Mouse (Mus musculus) heart, postnatal 0 days (tissue): ENCODE measurements around the gene 2310057N15Rik. TPM values are rescaled to one million over a fixed set of nuclear protein-coding genes. Genes with fewer than 3 reads are reported as not detected.
A peak's percentile ranks its signal among the peaks of the same experiment; 100 is the strongest.

Source experiments
- ATAC-seq: fragments of 200-750 bp; cut with Nextera tagmentation; 2 replicates; pipeline ENCODE4 v1.8.0; 2017; ENCODE audit warnings: low read depth, moderate number of reproducible peaks, moderate library complexity; ENCODE audit not compliant: insufficient read depth
- DNase-seq: peaks from one replicate; pipeline ENCODE4 v3.0.0-alpha.2; 2016; ENCODE audit warnings: low spot score
- H3K27ac ChIP-seq: fragments of 300-500 bp; sonication (generic); 2 replicates; pipeline ENCODE4 v1.5.1; 2014; ENCODE audit warnings: low read depth, mild to moderate bottlenecking
- H3K27me3 ChIP-seq: fragments of 300-500 bp; sonication (generic); 2 replicates; pipeline ENCODE4 v1.6.1; 2014; ENCODE audit warnings: low read length, mixed read lengths; ENCODE audit not compliant: control insufficient read depth, insufficient read depth
- H3K36me3 ChIP-seq: fragments of 300-500 bp; sonication (generic); replicated peaks from 2 replicates; pipeline ENCODE4 v1.6.1; 2014; ENCODE audit warnings: low read length, mixed read lengths; ENCODE audit not compliant: control insufficient read depth, insufficient read depth
- H3K4me1 ChIP-seq: fragments of 300-500 bp; sonication (generic); 2 replicates; pipeline ENCODE4 v1.6.1; 2014; ENCODE audit warnings: antibody characterized with exemption; ENCODE audit not compliant: control insufficient read depth, insufficient read depth
- H3K4me2 ChIP-seq: fragments of 300-500 bp; sonication (generic); 2 replicates; pipeline ENCODE4 v1.6.1; 2014; ENCODE audit warnings: low read depth, mild to moderate bottlenecking, low read length, moderate library complexity
- H3K4me3 ChIP-seq: fragments of 300-500 bp; sonication (generic); 2 replicates; pipeline ENCODE4 v1.5.1; 2014; ENCODE audit warnings: low read depth, low read length
- H3K9ac ChIP-seq: fragments of 300-500 bp; sonication (generic); replicated peaks from 2 replicates; pipeline ENCODE4 v1.6.1; 2014; ENCODE audit warnings: low read depth, low read length, mixed read lengths
- H3K9me3 ChIP-seq: fragments of 300-500 bp; sonication (generic); replicated peaks from 2 replicates; pipeline ENCODE4 v1.6.1; 2016; ENCODE audit warnings: low read length; ENCODE audit not compliant: control insufficient read depth
- CTCF ChIP-seq: IDR thresholded peaks from 2 replicates; pipeline ENCODE4 v1.5.1; 2016; ENCODE audit warnings: antibody characterized with exemption, control low read depth, low read depth
- EP300 ChIP-seq: IDR thresholded peaks from 2 replicates; pipeline ENCODE4 v1.6.1; 2016; ENCODE audit warnings: antibody characterized with exemption, low read depth
- WGBS: fragments of 180-500 bp; shearing (Covaris S2); extraction: QIAGEN DNeasy Blood & Tissue Kit; methylation state at CpG from one replicate; pipeline ENCODE4 v1.1.7; 2014; 5-methylcytosine and 5-hydroxymethylcytosine counted together
- polyA plus RNA-seq: library from polyadenylated mRNA; unstranded; fragments of >200 nt; fragmentation: Nextera tagmentation; extraction: Ambion mirVana; gene quantifications from 2 replicates; pipeline ENCODE4 v1.2.1, GENCODE M21; 2015
- total RNA-seq: library from RNA; depleted of rRNA; stranded (reverse); fragments of >200 nt; gene quantifications from 2 replicates; pipeline ENCODE4 v1.2.3, GENCODE M21; 2014; ENCODE audit warnings: low replicate concordance; rRNA removed

The 2310057N15Rik gene
- total and polyA plus RNA-seq, 2 experiments from 2014 or later: not detected

- no peaks in the 10 kb centered on the region for H3K9me3 ChIP-seq
- H3K4me3 ChIP-seq: no peak overlapping the region
- TF ChIP-seq EP300 (no peak), CTCF (no peak)
- no peak overlapping the region for H3K9ac ChIP-seq
- WGBS: 45% methylated on average over 4 of the region's 4 CpGs
- no peaks in the 10 kb centered on the region for H3K4me1 ChIP-seq
- no peaks in the 10 kb centered on the region for H3K36me3 ChIP-seq
- no peaks in the 10 kb centered on the region for H3K27me3 ChIP-seq
- H3K4me2 ChIP-seq: no peak overlapping the region
- ATAC-seq: no peak
- H3K27ac ChIP-seq: no peak overlapping the region
- no peak for DNase-seq
Measured at GRCm38 (mm10) chr16:88747943-88748342, 26.1 kb downstream of the 2310057N15Rik start.

- ATAC-seq (no peak), DNase-seq (peak; percentile 7)
- WGBS: 55% methylated on average over 4 of the region's 4 CpGs
- Histone ChIP-seq H3K27me3 (no peaks in the 10 kb centered on the region), H3K36me3 (no peaks in the 10 kb centered on the region), H3K9ac (no peak overlapping the region), H3K4me1 (no peaks in the 10 kb centered on the region), H3K4me3 (no peak overlapping the region), H3K27ac (no peak overlapping the region), H3K4me2 (no peak overlapping the region), H3K9me3 (no peaks in the 10 kb centered on the region)
- 0 out of 2 replicates have a peak, but pooled peaks have one; percentile 35 for TF ChIP-seq EP300
- TF ChIP-seq CTCF: no peak
Measured at GRCm38 (mm10) chr16:88744750-88745340, 29.2 kb downstream of the 2310057N15Rik start.

GRCm38 (mm10) chr16:88735391-88735790, 38.6 kb downstream of the 2310057N15Rik start:
- no peak overlapping the region for H3K4me3 ChIP-seq
- H3K9ac ChIP-seq: no peak overlapping the region
- WGBS: 29% methylated on average over 2 of the region's 2 CpGs
- H3K4me1 ChIP-seq: no peaks in the 10 kb centered on the region
- H3K36me3 ChIP-seq: no peaks in the 10 kb centered on the region
- no peaks in the 10 kb centered on the region for H3K9me3 ChIP-seq
- no peak for TF ChIP-seq CTCF
- TF ChIP-seq EP300: no peak
- H3K27ac ChIP-seq: no peak overlapping the region
- no peaks in the 10 kb centered on the region for H3K27me3 ChIP-seq
- H3K4me2 ChIP-seq: no peak overlapping the region
- DNase-seq: no peak
- ATAC-seq: no peak

- H3K27me3 ChIP-seq: no peaks in the 10 kb centered on the region
- WGBS: 61% methylated on average over 4 of the region's 4 CpGs
Measured at GRCm38 (mm10) chr16:88728812-88729275, 45.2 kb downstream of the 2310057N15Rik start, which contains the start of gene Krtap13-1. TSS of gene Krtap13-1 (plus strand) at chr16:88728862.

More at GRCm38 (mm10) chr16:88728812-88729275, 45.2 kb downstream of the 2310057N15Rik start, which contains the start of gene Krtap13-1:
- ATAC-seq (no peak), DNase-seq (no peak)
- Histone ChIP-seq H3K4me3 (no peak within 1 kb of the TSS), H3K27ac (no peak within 1 kb of the TSS), H3K4me2 (no peak within 1 kb of the TSS), H3K9me3 (no peaks in the 10 kb centered on the region), H3K4me1 (no peaks in the 10 kb centered on the region), H3K9ac (no peak within 1 kb of the TSS), H3K36me3 (no peaks in the 10 kb centered on the region)
- no peak for TF ChIP-seq CTCF
- no peak for TF ChIP-seq EP300

Other genes starting within 250 kb of the 2310057N15Rik start
- gene Cldn8, start 211.0 kb downstream of the 2310057N15Rik start, total RNA-seq: 6.8 TPM in 1 of 2 replicates, not detected in the other
- 0.14 TPM in 1 of 2 replicates, not detected in the other for gene Cldn8, start 211.0 kb downstream of the 2310057N15Rik start, polyA plus RNA-seq
- not detected in 2 replicates for gene Krtap24-1, start 161.9 kb downstream of the 2310057N15Rik start, total RNA-seq
- gene Krtap24-1, start 161.9 kb downstream of the 2310057N15Rik start, polyA plus RNA-seq: not detected in 2 replicates
- not detected in 2 replicates for gene 2310079G19Rik, start 146.5 kb downstream of the 2310057N15Rik start, total RNA-seq
- gene 2310079G19Rik, start 146.5 kb downstream of the 2310057N15Rik start, polyA plus RNA-seq: not detected in 2 replicates
- not detected in 2 replicates for gene Krtap26-1, start 126.4 kb downstream of the 2310057N15Rik start, total RNA-seq
- gene Krtap26-1, start 126.4 kb downstream of the 2310057N15Rik start, polyA plus RNA-seq: not detected in 2 replicates
- not detected in 2 replicates for gene Krtap27-1, start 102.5 kb downstream of the 2310057N15Rik start, total RNA-seq
- not detected in 2 replicates for gene Krtap27-1, start 102.5 kb downstream of the 2310057N15Rik start, polyA plus RNA-seq
- gene 2310061N02Rik, start 66.2 kb downstream of the 2310057N15Rik start, total RNA-seq: not detected in 2 replicates
- not detected in 2 replicates for gene 2310061N02Rik, start 66.2 kb downstream of the 2310057N15Rik start, polyA plus RNA-seq
- gene Krtap13-1, start 45.3 kb downstream of the 2310057N15Rik start, total RNA-seq: not detected in 2 replicates
- not detected in 2 replicates for gene Krtap13-1, start 45.3 kb downstream of the 2310057N15Rik start, polyA plus RNA-seq
- gene Krtap13, start 22.6 kb downstream of the 2310057N15Rik start, total RNA-seq: not detected in 2 replicates
- not detected in 2 replicates for gene Krtap13, start 22.6 kb downstream of the 2310057N15Rik start, polyA plus RNA-seq
- not detected in 2 replicates for gene 2310034C09Rik, start 15.4 kb downstream of the 2310057N15Rik start, total RNA-seq
- not detected in 2 replicates for gene 2310034C09Rik, start 15.4 kb downstream of the 2310057N15Rik start, polyA plus RNA-seq
- gene Gm5965, start 3.7 kb upstream of the 2310057N15Rik start, total RNA-seq: not detected in 2 replicates
- gene Gm5965, start 3.7 kb upstream of the 2310057N15Rik start, polyA plus RNA-seq: not detected in 2 replicates
- not detected in 2 replicates for gene Gm20741, start 38.0 kb upstream of the 2310057N15Rik start, total RNA-seq
- not detected in 2 replicates for gene Gm20741, start 38.0 kb upstream of the 2310057N15Rik start, polyA plus RNA-seq
- not detected in 2 replicates for gene Krtap15, start 46.0 kb upstream of the 2310057N15Rik start, total RNA-seq
- not detected in 2 replicates for gene Krtap15, start 46.0 kb upstream of the 2310057N15Rik start, polyA plus RNA-seq
- gene Krtap14, start 51.9 kb upstream of the 2310057N15Rik start, total RNA-seq: not detected in 2 replicates
- gene Krtap14, start 51.9 kb upstream of the 2310057N15Rik start, polyA plus RNA-seq: not detected in 2 replicates
- not detected in 2 replicates for gene Krtap19-1, start 95.2 kb upstream of the 2310057N15Rik start, total RNA-seq
- gene Krtap19-1, start 95.2 kb upstream of the 2310057N15Rik start, polyA plus RNA-seq: not detected in 2 replicates
- not detected in 2 replicates for gene Krtap19-2, start 100.1 kb upstream of the 2310057N15Rik start, total RNA-seq
- gene Krtap19-2, start 100.1 kb upstream of the 2310057N15Rik start, polyA plus RNA-seq: not detected in 2 replicates
- not detected in 2 replicates for gene Krtap19-3, start 103.8 kb upstream of the 2310057N15Rik start, total RNA-seq
- gene Krtap19-3, start 103.8 kb upstream of the 2310057N15Rik start, polyA plus RNA-seq: not detected in 2 replicates
- not detected in 2 replicates for gene Krtap19-4, start 110.9 kb upstream of the 2310057N15Rik start, total RNA-seq
- gene Krtap19-4, start 110.9 kb upstream of the 2310057N15Rik start, polyA plus RNA-seq: not detected in 2 replicates
- not detected in 2 replicates for gene Krtap19-5, start 122.3 kb upstream of the 2310057N15Rik start, total RNA-seq
- gene Krtap19-5, start 122.3 kb upstream of the 2310057N15Rik start, polyA plus RNA-seq: not detected in 2 replicates
- gene Krtap19-9b, start 158.1 kb upstream of the 2310057N15Rik start, total RNA-seq: not detected in 2 replicates
- gene Krtap19-9b, start 158.1 kb upstream of the 2310057N15Rik start, polyA plus RNA-seq: not detected in 2 replicates
- not detected in 2 replicates for gene Krtap16-3, start 188.7 kb upstream of the 2310057N15Rik start, total RNA-seq
- not detected in 2 replicates for gene Krtap16-3, start 188.7 kb upstream of the 2310057N15Rik start, polyA plus RNA-seq
- gene Krtap22-2, start 236.6 kb upstream of the 2310057N15Rik start, total RNA-seq: not detected in 2 replicates
- not detected in 2 replicates for gene Krtap22-2, start 236.6 kb upstream of the 2310057N15Rik start, polyA plus RNA-seq
- gene Gm10229, start 241.1 kb upstream of the 2310057N15Rik start, total RNA-seq: not detected in 2 replicates
- gene Gm10229, start 241.1 kb upstream of the 2310057N15Rik start, polyA plus RNA-seq: not detected in 2 replicates